Mouse (Mus musculus) testis, adult 2 months (tissue): ENCODE results near the gene Zfp488.

ENCODE experiments used
- CTCF ChIP-seq: fragments of 200-500 bp; IDR thresholded peaks from 2 replicates; pipeline ENCODE4 v1.5.1; 2012; ENCODE audit warnings: low read depth, mild to moderate bottlenecking, inconsistent platforms, low read length, moderate library complexity; ENCODE audit not compliant: control insufficient read depth, insufficient read depth, insufficient replicate concordance
- POLR2A ChIP-seq: fragments of 200-500 bp; IDR thresholded peaks from 2 replicates; pipeline ENCODE4 v1.6.1; 2012; ENCODE audit warnings: low read depth, mild to moderate bottlenecking, inconsistent platforms, low read length, moderate library complexity; ENCODE audit not compliant: control insufficient read depth

DNA sequence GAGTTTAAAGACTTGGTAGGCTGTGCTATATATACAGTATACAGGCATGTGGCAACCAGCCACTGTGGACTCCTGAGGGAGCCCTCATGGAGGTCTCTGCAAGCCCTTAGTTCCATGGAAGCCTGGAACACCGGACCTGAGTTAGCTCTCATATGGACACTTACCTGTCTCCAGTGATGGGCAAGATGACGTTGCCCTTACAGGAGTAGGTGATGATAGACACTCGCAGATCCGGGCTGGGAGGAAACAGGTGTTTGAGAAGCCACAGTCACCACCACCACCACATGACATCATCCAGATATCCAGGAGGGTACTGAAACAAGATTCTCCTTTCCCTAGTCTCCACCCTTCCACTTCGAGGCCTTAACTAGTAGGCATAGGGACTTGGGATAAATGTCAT lies 23.8 kb upstream of the Zfp488 start:
- TF ChIP-seq CTCF: no peak
- TF ChIP-seq POLR2A: no peak
